Mouse (Mus musculus) small intestine, adult 2 months (tissue): ENCODE measurements at regions not wholly inside any gene's neighbourhood (a gene's known extent, or its start where the extent isn't known, plus 50 kb on each side); places are given as distances from the start of the nearest gene placed in this dataset.

ENCODE experiments used
- H3K27ac ChIP-seq: fragments of 200-500 bp; 2 replicates; pipeline ENCODE4 v1.5.1; 2012; ENCODE audit warnings: low read depth, low read length, control low read depth, inconsistent platforms; ENCODE audit not compliant: insufficient read depth
- H3K27me3 ChIP-seq: fragments of 200-500 bp; 2 replicates; pipeline ENCODE4 v1.6.1; 2012; ENCODE audit warnings: mild to moderate bottlenecking, moderate library complexity, low read length, inconsistent platforms; ENCODE audit not compliant: control insufficient read depth, insufficient read depth
- H3K36me3 ChIP-seq: fragments of 200-500 bp; 2 replicates; pipeline ENCODE4 v1.6.1; 2012; ENCODE audit warnings: mild to moderate bottlenecking, low read length, control low read depth, inconsistent platforms; ENCODE audit not compliant: control insufficient read depth, insufficient read depth
- H3K4me1 ChIP-seq: fragments of 200-500 bp; 2 replicates; pipeline ENCODE4 v1.6.1; 2012; ENCODE audit warnings: low read length, inconsistent platforms, mixed read lengths; ENCODE audit not compliant: control insufficient read depth, insufficient read depth, insufficient read length
- H3K4me3 ChIP-seq: fragments of 200-500 bp; 2 replicates; pipeline ENCODE4 v1.5.1; 2012; ENCODE audit warnings: low read depth, mild to moderate bottlenecking, control low read depth, inconsistent platforms, low read length, moderate library complexity
- CTCF ChIP-seq: fragments of 200-500 bp; IDR thresholded peaks from 2 replicates; pipeline ENCODE4 v1.5.1; 2012; ENCODE audit warnings: low read depth, mild to moderate bottlenecking, control low read depth, inconsistent platforms, low read length, moderate library complexity, mixed read lengths; ENCODE audit not compliant: insufficient replicate concordance, insufficient read length; ENCODE audit errors: extremely low read depth
- POLR2A ChIP-seq: fragments of 200-500 bp; IDR thresholded peaks from 2 replicates; pipeline ENCODE4 v1.6.1; 2012; ENCODE audit warnings: low read depth, mild to moderate bottlenecking, control low read depth, inconsistent platforms, low read length, moderate library complexity
- WGBS: fragments of 180-500 bp; shearing (Covaris S2); methylation state at CpG from one replicate; pipeline ENCODE4 v1.1.7; 2018; 5-methylcytosine and 5-hydroxymethylcytosine counted together

DNA sequence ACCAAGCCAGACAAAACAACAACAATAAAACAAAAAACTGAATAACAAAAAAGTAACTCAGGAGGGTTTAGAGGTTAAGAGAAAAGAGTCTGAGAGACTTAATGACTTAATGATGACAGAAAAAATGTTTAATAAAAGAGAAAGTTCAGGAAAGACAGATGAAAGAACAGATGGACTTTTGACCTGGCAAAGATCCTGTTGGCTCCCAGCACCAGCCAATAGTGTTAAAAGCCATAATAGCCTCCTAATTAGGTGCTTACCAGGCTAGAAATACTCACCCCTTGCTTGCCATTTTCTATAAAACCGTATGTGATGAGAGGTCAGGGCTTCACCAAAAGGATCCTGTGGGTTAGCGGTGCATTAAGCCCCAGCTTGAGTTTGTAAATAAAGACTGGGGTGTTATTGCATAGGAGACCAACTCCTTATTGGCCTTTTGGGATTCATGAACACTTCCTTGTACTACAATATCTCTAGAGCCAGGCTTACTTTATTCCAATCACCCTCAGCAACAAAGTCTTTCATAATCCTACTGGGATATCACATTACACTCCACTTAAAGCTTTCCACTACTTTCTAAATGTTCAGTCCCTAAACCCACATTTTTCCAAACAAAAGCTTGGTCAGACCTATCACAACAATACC, 282.1 kb upstream of the Rasa1 start:
- Histone ChIP-seq H3K4me1 (no peaks in the 10 kb centered on the region), H3K27ac (no peak overlapping the region), H3K36me3 (no peaks in the 10 kb centered on the region), H3K27me3 (no peaks in the 10 kb centered on the region), H3K4me3 (no peak overlapping the region)
- WGBS, result 71% methylated on average over 2 of the region's 2 CpGs
- no peak for TF ChIP-seq POLR2A
- no peak for TF ChIP-seq CTCF

DNA sequence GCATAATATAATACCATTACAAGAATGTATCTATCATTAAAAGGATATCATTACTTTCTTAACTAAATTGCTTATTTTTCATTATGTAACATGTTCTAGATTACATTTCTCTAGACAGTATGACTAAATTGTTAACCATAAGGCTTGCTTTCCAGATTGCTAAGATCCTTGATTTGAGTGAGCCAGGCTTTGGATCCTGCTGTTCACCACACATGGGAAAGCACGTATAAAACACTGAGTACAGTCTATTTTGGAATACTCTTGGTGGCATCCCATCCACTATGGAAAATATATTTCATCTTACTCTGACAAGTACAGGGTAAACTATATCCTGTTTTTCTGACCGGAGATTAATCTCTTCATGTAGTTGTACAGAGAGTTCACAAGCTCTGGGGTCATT, 268.9 kb upstream of the Rasa1 start:
- Histone ChIP-seq H3K4me1 (no peaks in the 10 kb centered on the region), H3K27ac (no peak overlapping the region), H3K27me3 (no peaks in the 10 kb centered on the region), H3K36me3 (no peaks in the 10 kb centered on the region), H3K4me3 (no peak overlapping the region)
- WGBS, result 84% methylated on average over 2 of the region's 2 CpGs
- TF ChIP-seq POLR2A (no peak), CTCF (no peak)

DNA sequence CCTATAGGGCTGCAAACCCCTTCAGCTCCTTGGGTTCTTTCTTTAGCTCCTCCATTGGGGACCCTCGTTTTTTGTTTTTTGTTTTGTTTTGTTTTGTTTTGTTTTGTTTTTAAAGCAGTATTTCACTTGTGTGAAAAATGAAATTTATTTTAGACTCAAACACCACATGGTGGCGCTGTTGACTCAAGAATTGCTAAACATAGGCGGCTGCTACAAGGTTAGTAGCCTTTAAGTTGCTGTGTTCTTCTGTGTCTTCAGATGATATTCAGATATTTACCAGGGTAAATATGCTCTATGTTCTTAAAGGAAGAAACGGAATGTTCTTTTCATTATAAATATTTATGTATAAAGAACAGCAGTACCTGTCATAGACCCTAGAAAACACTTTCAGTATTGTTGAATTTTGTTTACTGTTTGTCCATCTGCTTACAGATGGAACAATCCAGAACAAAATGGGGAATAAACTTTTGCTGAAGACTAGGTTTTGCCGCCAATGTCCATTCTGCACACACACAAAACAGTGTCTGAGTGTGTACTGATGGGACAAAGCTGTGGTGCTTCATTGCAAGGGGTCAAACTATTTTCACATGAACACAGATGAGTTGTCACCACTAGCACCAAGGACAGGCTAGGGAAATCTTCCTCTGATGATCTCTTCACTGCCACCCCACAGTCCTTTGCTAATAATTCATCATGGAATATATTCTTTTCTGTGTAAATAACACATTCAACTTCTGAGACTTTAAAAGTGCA, 267.3 kb upstream of the Rasa1 start:
- Histone ChIP-seq H3K27me3 (no peaks in the 10 kb centered on the region), H3K4me1 (no peaks in the 10 kb centered on the region), H3K27ac (no peak overlapping the region), H3K4me3 (no peak overlapping the region), H3K36me3 (no peaks in the 10 kb centered on the region)
- WGBS, result 12% methylated on average over 5 of the region's 5 CpGs
- TF ChIP-seq POLR2A (no peak), CTCF (no peak)

GRCm38 (mm10) chr13:85553072-85553471, 264.1 kb upstream of the Rasa1 start:
- H3K27me3 ChIP-seq, result no peaks in the 10 kb centered on the region
- H3K4me3 ChIP-seq, result no peak overlapping the region
- H3K27ac ChIP-seq, result no peak overlapping the region
- H3K36me3 ChIP-seq, result no peaks in the 10 kb centered on the region
- TF ChIP-seq CTCF (no peak), POLR2A (no peak)
- 70% methylated on average over 3 of the region's 3 CpGs for WGBS
- no peaks in the 10 kb centered on the region for H3K4me1 ChIP-seq

- Histone ChIP-seq H3K27ac (no peak overlapping the region), H3K4me1 (no peaks in the 10 kb centered on the region), H3K36me3 (no peaks in the 10 kb centered on the region), H3K4me3 (no peak overlapping the region), H3K27me3 (no peaks in the 10 kb centered on the region)
- TF ChIP-seq CTCF (no peak), POLR2A (no peak)
- WGBS, result 47% methylated on average over 1 of the region's 1 CpGs
Observed at GRCm38 (mm10) chr13:85509671-85510070, 220.7 kb upstream of the Rasa1 start.

GRCm38 (mm10) chr13:85508552-85508951, 219.6 kb upstream of the Rasa1 start:
- WGBS, result 80% methylated on average over 1 of the region's 1 CpGs
- TF ChIP-seq POLR2A (no peak), CTCF (no peak)
- H3K36me3 ChIP-seq, result no peaks in the 10 kb centered on the region
- H3K27ac ChIP-seq, result peak overlapping the region; percentile 49; the same call in 1 of the 2 replicates
- no peaks in the 10 kb centered on the region for H3K4me1 ChIP-seq
- no peaks in the 10 kb centered on the region for H3K27me3 ChIP-seq
- no peak overlapping the region for H3K4me3 ChIP-seq

DNA sequence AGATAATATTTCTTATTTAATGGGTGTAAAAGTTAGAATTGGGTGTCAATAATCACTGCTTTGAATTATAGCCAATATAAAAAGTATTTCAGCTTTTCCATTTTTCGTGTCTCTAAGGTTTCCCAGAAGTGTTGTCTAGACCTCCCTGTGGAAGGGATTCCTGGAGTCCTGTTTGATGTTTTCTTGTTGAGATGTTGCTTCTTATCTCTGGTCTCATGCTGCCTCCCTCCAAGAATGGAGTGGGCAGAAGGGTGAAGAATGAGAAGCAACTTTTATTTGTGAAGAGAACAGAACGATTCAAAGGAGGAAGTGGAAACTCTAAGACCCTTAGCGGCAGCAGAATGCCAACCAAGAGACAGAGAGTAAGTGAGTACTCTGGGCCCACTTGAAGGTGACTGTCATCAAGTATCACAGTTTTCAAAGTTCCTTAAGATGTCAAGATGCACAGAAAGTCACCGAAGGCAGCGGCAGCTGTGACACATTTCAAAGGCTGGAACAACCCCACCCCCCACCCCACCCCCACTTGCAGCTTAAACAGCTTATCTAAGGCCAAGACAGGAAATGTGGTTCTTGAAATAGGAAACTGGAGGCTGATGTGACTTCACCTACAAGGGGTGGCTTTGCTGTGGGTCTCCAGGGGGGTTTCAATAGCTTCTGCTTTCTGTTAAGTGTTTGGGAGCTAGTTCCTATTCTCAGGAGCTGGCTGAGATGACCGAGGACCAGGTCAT, 218.6 kb upstream of the Rasa1 start:
- H3K36me3 ChIP-seq, result no peaks in the 10 kb centered on the region
- TF ChIP-seq CTCF, result no peak
- no peaks in the 10 kb centered on the region for H3K4me1 ChIP-seq
- WGBS, result 59% methylated on average over 6 of the region's 6 CpGs
- H3K27ac ChIP-seq, result peak overlapping the region; percentile 61
- H3K27me3 ChIP-seq, result no peaks in the 10 kb centered on the region
- H3K4me3 ChIP-seq, result no peak overlapping the region
